Mouse (Mus musculus): ENCODE measurements around the gene Rbfox1. TPM values are rescaled to one million over a fixed set of nuclear protein-coding genes. Genes with fewer than 3 reads are reported as not detected.
A peak's percentile ranks its signal among the peaks of the same experiment; 100 is the strongest.

Rbfox1 gene
- polyA plus RNA-seq, 1 experiment from 2014 or later, result 3.1 TPM

GRCm38 (mm10) chr16:6421623-6422145 is 536.5 kb downstream of the Rbfox1 start:
- ATAC-seq (replicated peaks; ENCODE audit: insufficient number of reproducible peaks, low FRiP score, low TSS enrichment), result no peak
- no peak overlapping the region for H3K4me2 ChIP-seq
- no peaks in the 10 kb centered on the region for H3K4me1 ChIP-seq (ENCODE audit: control insufficient read depth, insufficient read depth, low read length)
- no peak overlapping the region for H3K9ac ChIP-seq (ENCODE audit: low read depth, low read length)
- H3K4me3 ChIP-seq (ENCODE audit: low read depth, low read length), result no peak overlapping the region
- H3K27ac ChIP-seq (ENCODE audit: low read depth, low read length), result no peak overlapping the region
- H3K36me3 ChIP-seq (ENCODE audit: control insufficient read depth, insufficient read depth, low read length), result no peaks in the 10 kb centered on the region
- H3K9me3 ChIP-seq (replicated peaks; ENCODE audit: control insufficient read depth, low read length), result no peaks in the 10 kb centered on the region
- no peaks in the 10 kb centered on the region for H3K27me3 ChIP-seq (ENCODE audit: control insufficient read depth, insufficient read depth, low read length)
- 56% methylated on average over 3 of the region's 3 CpGs for WGBS (ENCODE audit: insufficient replicate concordance)

GRCm38 (mm10) chr16:6423878-6424409 is 538.8 kb downstream of the Rbfox1 start:
- no peaks in the 10 kb centered on the region for H3K36me3 ChIP-seq (ENCODE audit: control insufficient read depth, insufficient read depth, low read length)
- H3K27me3 ChIP-seq (ENCODE audit: control insufficient read depth, insufficient read depth, low read length), result no peaks in the 10 kb centered on the region
- ATAC-seq (replicated peaks; ENCODE audit: insufficient number of reproducible peaks, low FRiP score, low TSS enrichment), result no peak
- H3K9me3 ChIP-seq (replicated peaks; ENCODE audit: control insufficient read depth, low read length), result no peaks in the 10 kb centered on the region
- H3K4me3 ChIP-seq (ENCODE audit: low read depth, low read length), result no peak overlapping the region
- H3K4me1 ChIP-seq (ENCODE audit: control insufficient read depth, insufficient read depth, low read length), result no peaks in the 10 kb centered on the region
- no peak overlapping the region for H3K4me2 ChIP-seq
- H3K9ac ChIP-seq (ENCODE audit: low read depth, low read length), result no peak overlapping the region
- 70% methylated on average over 4 of the region's 4 CpGs for WGBS (ENCODE audit: insufficient replicate concordance)
- H3K27ac ChIP-seq (ENCODE audit: low read depth, low read length), result no peak overlapping the region

GRCm38 (mm10) chr16:6424738-6425137 is 539.6 kb downstream of the Rbfox1 start:
- Histone ChIP-seq H3K9ac (ENCODE audit: low read depth, low read length) (no peak overlapping the region), H3K4me1 (ENCODE audit: control insufficient read depth, insufficient read depth, low read length) (no peaks in the 10 kb centered on the region), H3K27ac (ENCODE audit: low read depth, low read length) (no peak overlapping the region), H3K36me3 (ENCODE audit: control insufficient read depth, insufficient read depth, low read length) (no peaks in the 10 kb centered on the region), H3K27me3 (ENCODE audit: control insufficient read depth, insufficient read depth, low read length) (no peaks in the 10 kb centered on the region), H3K9me3 (replicated peaks; ENCODE audit: control insufficient read depth, low read length) (no peaks in the 10 kb centered on the region), H3K4me3 (ENCODE audit: low read depth, low read length) (no peak overlapping the region), H3K4me2 (no peak overlapping the region)
- WGBS (ENCODE audit: insufficient replicate concordance), result 65% methylated on average over 2 of the region's 2 CpGs
- ATAC-seq (replicated peaks; ENCODE audit: insufficient number of reproducible peaks, low FRiP score, low TSS enrichment), result no peak

GRCm38 (mm10) chr16:6427292-6428281 is 542.4 kb downstream of the Rbfox1 start:
- H3K9ac ChIP-seq (ENCODE audit: low read depth, low read length), result no peak overlapping the region
- no peaks in the 10 kb centered on the region for H3K36me3 ChIP-seq (ENCODE audit: control insufficient read depth, insufficient read depth, low read length)
- H3K4me2 ChIP-seq, result no peak overlapping the region
- no peak overlapping the region for H3K27ac ChIP-seq (ENCODE audit: low read depth, low read length)
- H3K4me3 ChIP-seq (ENCODE audit: low read depth, low read length), result no peak overlapping the region
- 75% methylated on average over 12 of the region's 12 CpGs for WGBS (ENCODE audit: insufficient replicate concordance)
- H3K9me3 ChIP-seq (replicated peaks; ENCODE audit: control insufficient read depth, low read length), result no peaks in the 10 kb centered on the region
- ATAC-seq (replicated peaks; ENCODE audit: insufficient number of reproducible peaks, low FRiP score, low TSS enrichment), result no peak
- no peaks in the 10 kb centered on the region for H3K4me1 ChIP-seq (ENCODE audit: control insufficient read depth, insufficient read depth, low read length)
- no peaks in the 10 kb centered on the region for H3K27me3 ChIP-seq (ENCODE audit: control insufficient read depth, insufficient read depth, low read length)

GRCm38 (mm10) chr16:6430981-6431380 is 545.8 kb downstream of the Rbfox1 start:
- Histone ChIP-seq H3K4me1 (ENCODE audit: control insufficient read depth, insufficient read depth, low read length) (no peaks in the 10 kb centered on the region), H3K9ac (ENCODE audit: low read depth, low read length) (no peak overlapping the region), H3K9me3 (replicated peaks; ENCODE audit: control insufficient read depth, low read length) (no peaks in the 10 kb centered on the region), H3K4me3 (ENCODE audit: low read depth, low read length) (no peak overlapping the region), H3K36me3 (ENCODE audit: control insufficient read depth, insufficient read depth, low read length) (no peaks in the 10 kb centered on the region), H3K27me3 (ENCODE audit: control insufficient read depth, insufficient read depth, low read length) (no peaks in the 10 kb centered on the region), H3K27ac (ENCODE audit: low read depth, low read length) (no peak overlapping the region), H3K4me2 (no peak overlapping the region)
- 73% methylated on average over 2 of the region's 2 CpGs for WGBS (ENCODE audit: insufficient replicate concordance)
- no peak for ATAC-seq (replicated peaks; ENCODE audit: insufficient number of reproducible peaks, low FRiP score, low TSS enrichment)

GRCm38 (mm10) chr16:6436445-6436844 is 551.3 kb downstream of the Rbfox1 start:
- H3K9me3 ChIP-seq (replicated peaks; ENCODE audit: control insufficient read depth, low read length), result no peaks in the 10 kb centered on the region
- H3K4me3 ChIP-seq (ENCODE audit: low read depth, low read length), result no peak overlapping the region
- no peak overlapping the region for H3K9ac ChIP-seq (ENCODE audit: low read depth, low read length)
- no peaks in the 10 kb centered on the region for H3K27me3 ChIP-seq (ENCODE audit: control insufficient read depth, insufficient read depth, low read length)
- no peaks in the 10 kb centered on the region for H3K36me3 ChIP-seq (ENCODE audit: control insufficient read depth, insufficient read depth, low read length)
- H3K27ac ChIP-seq (ENCODE audit: low read depth, low read length), result no peak overlapping the region
- no peak for ATAC-seq (replicated peaks; ENCODE audit: insufficient number of reproducible peaks, low FRiP score, low TSS enrichment)
- H3K4me2 ChIP-seq, result no peak overlapping the region
- H3K4me1 ChIP-seq (ENCODE audit: control insufficient read depth, insufficient read depth, low read length), result no peaks in the 10 kb centered on the region
- 55% methylated on average over 2 of the region's 2 CpGs for WGBS (ENCODE audit: insufficient replicate concordance)

- no peak for ATAC-seq (replicated peaks; ENCODE audit: insufficient number of reproducible peaks, low FRiP score, low TSS enrichment)
- Histone ChIP-seq H3K4me3 (ENCODE audit: low read depth, low read length) (no peak overlapping the region), H3K4me2 (peak overlapping the region; percentile 44)
Observed at GRCm38 (mm10) chr16:6448250-6448649, 563.1 kb downstream of the Rbfox1 start.

GRCm38 (mm10) chr16:6455349-6455748 is 570.2 kb downstream of the Rbfox1 start:
- H3K36me3 ChIP-seq (ENCODE audit: control insufficient read depth, insufficient read depth, low read length), result no peaks in the 10 kb centered on the region
- H3K4me3 ChIP-seq (ENCODE audit: low read depth, low read length), result no peak overlapping the region
- H3K4me1 ChIP-seq (ENCODE audit: control insufficient read depth, insufficient read depth, low read length), result no peaks in the 10 kb centered on the region
- WGBS (ENCODE audit: insufficient replicate concordance), result 67% methylated on average over 3 of the region's 3 CpGs
- H3K9me3 ChIP-seq (replicated peaks; ENCODE audit: control insufficient read depth, low read length), result no peaks in the 10 kb centered on the region; the same call in 1 of the 2 replicates
- no peak for ATAC-seq (replicated peaks; ENCODE audit: insufficient number of reproducible peaks, low FRiP score, low TSS enrichment)
- no peak overlapping the region for H3K4me2 ChIP-seq
- H3K27me3 ChIP-seq (ENCODE audit: control insufficient read depth, insufficient read depth, low read length), result no peaks in the 10 kb centered on the region; the same call in 1 of the 2 replicates
- no peak overlapping the region for H3K27ac ChIP-seq (ENCODE audit: low read depth, low read length)
- H3K9ac ChIP-seq (ENCODE audit: low read depth, low read length), result no peak overlapping the region

More at GRCm38 (mm10) chr16:6448250-6448649, 563.1 kb downstream of the Rbfox1 start:
- Histone ChIP-seq H3K9ac (ENCODE audit: low read depth, low read length) (0 out of 2 replicates have a peak overlapping the region, but pooled peaks have one; percentile 4), H3K4me1 (ENCODE audit: control insufficient read depth, insufficient read depth, low read length) (0 out of 2 replicates have a peak, but pooled peaks cover 3% of the 10 kb centered on the region), H3K27me3 (ENCODE audit: control insufficient read depth, insufficient read depth, low read length) (no peaks in the 10 kb centered on the region; the same call in 1 of the 2 replicates), H3K27ac (ENCODE audit: low read depth, low read length) (no peak overlapping the region), H3K36me3 (ENCODE audit: control insufficient read depth, insufficient read depth, low read length) (no peaks in the 10 kb centered on the region), H3K9me3 (replicated peaks; ENCODE audit: control insufficient read depth, low read length) (no peaks in the 10 kb centered on the region)
- 11% methylated on average over 5 of the region's 5 CpGs for WGBS (ENCODE audit: insufficient replicate concordance)
